Mouse (Mus musculus): ENCODE measurements around the gene Nanos3. TPM values are rescaled to one million over a fixed set of nuclear protein-coding genes. Genes with fewer than 3 reads are reported as not detected.

Gene Nanos3
- polyA plus RNA-seq, 1 experiment from 2014 or later = 4.3 TPM

- H3K27ac ChIP-seq (ENCODE audit: low read depth, low read length) = no peak overlapping the region
- 94% methylated on average over 5 of the region's 5 CpGs for WGBS
- H3K4me3 ChIP-seq (ENCODE audit: low read length) = peak overlapping the region; percentile 47
- no peaks in the 10 kb centered on the region for H3K27me3 ChIP-seq (ENCODE audit: control insufficient read depth, insufficient read depth, low read length)
- peaks cover 12% of the 10 kb centered on the region for H3K36me3 ChIP-seq (ENCODE audit: control insufficient read depth, insufficient read depth, low read length)
- ATAC-seq (ENCODE audit: low FRiP score, low TSS enrichment) = no peak
- H3K9ac ChIP-seq (ENCODE audit: low read depth, low read length) = no peak overlapping the region
- H3K9me3 ChIP-seq (ENCODE audit: control insufficient read depth, low read length) = no peaks in the 10 kb centered on the region
- peak overlapping the region; percentile 83 for H3K4me2 ChIP-seq (replicated peaks; ENCODE audit: low read depth, low read length)
- H3K4me1 ChIP-seq (ENCODE audit: control insufficient read depth, insufficient read depth, low read length) = peaks cover 10% of the 10 kb centered on the region
Measured at GRCm38 (mm10) chr8:84148531-84148850, 36.5 kb downstream of the Nanos3 start.

GRCm38 (mm10) chr8:84147769-84148530 lies 37.1 kb downstream of the Nanos3 start, which contains the start of the genes Cc2d1a and 4930432K21Rik:
Cc2d1a (minus strand) TSS chr8:84147936.
4930432K21Rik (plus strand) TSS chr8:84148025.
- 14% methylated on average over 48 of the region's 49 CpGs for WGBS
- no peak within 1 kb of the TSS for H3K27ac ChIP-seq (ENCODE audit: low read depth, low read length)

GRCm38 (mm10) chr8:84147324-84147766 lies 37.7 kb downstream of the Nanos3 start:
- peak overlapping the region; percentile 83 for H3K4me2 ChIP-seq (replicated peaks; ENCODE audit: low read depth, low read length)
- WGBS = 8% methylated on average over 14 of the region's 14 CpGs
- peaks cover 10% of the 10 kb centered on the region for H3K4me1 ChIP-seq (ENCODE audit: control insufficient read depth, insufficient read depth, low read length)
- H3K36me3 ChIP-seq (ENCODE audit: control insufficient read depth, insufficient read depth, low read length) = peaks cover 23% of the 10 kb centered on the region
- H3K9ac ChIP-seq (ENCODE audit: low read depth, low read length) = peak overlapping the region; percentile 68
- H3K27ac ChIP-seq (ENCODE audit: low read depth, low read length) = no peak overlapping the region
- H3K9me3 ChIP-seq (ENCODE audit: control insufficient read depth, low read length) = no peaks in the 10 kb centered on the region
- ATAC-seq (ENCODE audit: low FRiP score, low TSS enrichment) = no peak; the same call in 1 of the 2 replicates
- peak overlapping the region; percentile 47 for H3K4me3 ChIP-seq (ENCODE audit: low read length)
- no peaks in the 10 kb centered on the region for H3K27me3 ChIP-seq (ENCODE audit: control insufficient read depth, insufficient read depth, low read length)

More at GRCm38 (mm10) chr8:84147769-84148530, 37.1 kb downstream of the Nanos3 start, which contains the start of the genes Cc2d1a and 4930432K21Rik:
- peaks cover 17% of the 10 kb centered on the region for H3K36me3 ChIP-seq (ENCODE audit: control insufficient read depth, insufficient read depth, low read length)
- H3K9ac ChIP-seq (ENCODE audit: low read depth, low read length) = peak within 1 kb of the TSS; percentile 68
- peak within 1 kb of the TSS; percentile 47 for H3K4me3 ChIP-seq (ENCODE audit: low read length)
- no peaks in the 10 kb centered on the region for H3K9me3 ChIP-seq (ENCODE audit: control insufficient read depth, low read length)
- peaks cover 10% of the 10 kb centered on the region for H3K4me1 ChIP-seq (ENCODE audit: control insufficient read depth, insufficient read depth, low read length)
- no peaks in the 10 kb centered on the region for H3K27me3 ChIP-seq (ENCODE audit: control insufficient read depth, insufficient read depth, low read length)
- ATAC-seq (ENCODE audit: low FRiP score, low TSS enrichment) = peak; percentile 90
- peak within 1 kb of the TSS; percentile 83 for H3K4me2 ChIP-seq (replicated peaks; ENCODE audit: low read depth, low read length)

- 91% methylated on average over 8 of the region's 8 CpGs for WGBS
- Histone ChIP-seq H3K9me3 (ENCODE audit: control insufficient read depth, low read length) (no peaks in the 10 kb centered on the region), H3K4me1 (ENCODE audit: control insufficient read depth, insufficient read depth, low read length) (peaks cover 10% of the 10 kb centered on the region), H3K9ac (ENCODE audit: low read depth, low read length) (no peak overlapping the region), H3K4me2 (replicated peaks; ENCODE audit: low read depth, low read length) (no peak overlapping the region), H3K4me3 (ENCODE audit: low read length) (no peak overlapping the region), H3K36me3 (ENCODE audit: control insufficient read depth, insufficient read depth, low read length) (peaks cover 45% of the 10 kb centered on the region), H3K27me3 (ENCODE audit: control insufficient read depth, insufficient read depth, low read length) (no peaks in the 10 kb centered on the region), H3K27ac (ENCODE audit: low read depth, low read length) (no peak overlapping the region)
- no peak for ATAC-seq (ENCODE audit: low FRiP score, low TSS enrichment)
Measured at GRCm38 (mm10) chr8:84144636-84145245, 40.3 kb downstream of the Nanos3 start.

GRCm38 (mm10) chr8:84140838-84141237 lies 44.2 kb downstream of the Nanos3 start:
- 89% methylated on average over 4 of the region's 4 CpGs for WGBS
- Histone ChIP-seq H3K9me3 (ENCODE audit: control insufficient read depth, low read length) (no peaks in the 10 kb centered on the region), H3K9ac (ENCODE audit: low read depth, low read length) (no peak overlapping the region), H3K4me2 (replicated peaks; ENCODE audit: low read depth, low read length) (no peak overlapping the region), H3K27me3 (ENCODE audit: control insufficient read depth, insufficient read depth, low read length) (no peaks in the 10 kb centered on the region), H3K4me1 (ENCODE audit: control insufficient read depth, insufficient read depth, low read length) (no peaks in the 10 kb centered on the region), H3K36me3 (ENCODE audit: control insufficient read depth, insufficient read depth, low read length) (peaks cover 84% of the 10 kb centered on the region), H3K4me3 (ENCODE audit: low read length) (no peak overlapping the region), H3K27ac (ENCODE audit: low read depth, low read length) (no peak overlapping the region)
- ATAC-seq (ENCODE audit: low FRiP score, low TSS enrichment) = no peak

GRCm38 (mm10) chr8:84137848-84138247 lies 47.2 kb downstream of the Nanos3 start:
- Histone ChIP-seq H3K36me3 (ENCODE audit: control insufficient read depth, insufficient read depth, low read length) (peaks cover 96% of the 10 kb centered on the region), H3K9me3 (ENCODE audit: control insufficient read depth, low read length) (no peaks in the 10 kb centered on the region), H3K4me2 (replicated peaks; ENCODE audit: low read depth, low read length) (no peak overlapping the region), H3K4me1 (ENCODE audit: control insufficient read depth, insufficient read depth, low read length) (no peaks in the 10 kb centered on the region), H3K9ac (ENCODE audit: low read depth, low read length) (no peak overlapping the region), H3K4me3 (ENCODE audit: low read length) (no peak overlapping the region), H3K27me3 (ENCODE audit: control insufficient read depth, insufficient read depth, low read length) (no peaks in the 10 kb centered on the region), H3K27ac (ENCODE audit: low read depth, low read length) (no peak overlapping the region)
- ATAC-seq (ENCODE audit: low FRiP score, low TSS enrichment) = no peak
- WGBS = 93% methylated on average over 3 of the region's 3 CpGs

GRCm38 (mm10) chr8:84132225-84132624 lies 52.8 kb downstream of the Nanos3 start:
- no peak for ATAC-seq (ENCODE audit: low FRiP score, low TSS enrichment)
- H3K4me3 ChIP-seq (ENCODE audit: low read length) = no peak overlapping the region
- 89% methylated on average over 8 of the region's 8 CpGs for WGBS

GRCm38 (mm10) chr8:84130806-84131205 lies 54.2 kb downstream of the Nanos3 start:
- no peak overlapping the region for H3K27ac ChIP-seq (ENCODE audit: low read depth, low read length)
- no peaks in the 10 kb centered on the region for H3K27me3 ChIP-seq (ENCODE audit: control insufficient read depth, insufficient read depth, low read length)
- peaks cover 40% of the 10 kb centered on the region for H3K36me3 ChIP-seq (ENCODE audit: control insufficient read depth, insufficient read depth, low read length)
- 0 out of 2 replicates have a peak overlapping the region, but pooled peaks have one; percentile 13 for H3K9ac ChIP-seq (ENCODE audit: low read depth, low read length)
- no peaks in the 10 kb centered on the region for H3K4me1 ChIP-seq (ENCODE audit: control insufficient read depth, insufficient read depth, low read length)
- no peak overlapping the region for H3K4me3 ChIP-seq (ENCODE audit: low read length)
- H3K4me2 ChIP-seq (replicated peaks; ENCODE audit: low read depth, low read length) = no peak overlapping the region
- 45% methylated on average over 30 of the region's 30 CpGs for WGBS
- H3K9me3 ChIP-seq (ENCODE audit: control insufficient read depth, low read length) = no peaks in the 10 kb centered on the region
- no peak; the same call in 1 of the 2 replicates for ATAC-seq (ENCODE audit: low FRiP score, low TSS enrichment)

More at GRCm38 (mm10) chr8:84132225-84132624, 52.8 kb downstream of the Nanos3 start:
- Histone ChIP-seq H3K9me3 (ENCODE audit: control insufficient read depth, low read length) (no peaks in the 10 kb centered on the region), H3K36me3 (ENCODE audit: control insufficient read depth, insufficient read depth, low read length) (peaks cover 54% of the 10 kb centered on the region), H3K4me2 (replicated peaks; ENCODE audit: low read depth, low read length) (no peak overlapping the region), H3K27me3 (ENCODE audit: control insufficient read depth, insufficient read depth, low read length) (no peaks in the 10 kb centered on the region), H3K27ac (ENCODE audit: low read depth, low read length) (no peak overlapping the region), H3K9ac (ENCODE audit: low read depth, low read length) (no peak overlapping the region), H3K4me1 (ENCODE audit: control insufficient read depth, insufficient read depth, low read length) (no peaks in the 10 kb centered on the region)

GRCm38 (mm10) chr8:84128277-84128676 lies 56.7 kb downstream of the Nanos3 start:
- H3K27ac ChIP-seq (ENCODE audit: low read depth, low read length) = no peak overlapping the region
- no peak overlapping the region for H3K9ac ChIP-seq (ENCODE audit: low read depth, low read length)
- no peaks in the 10 kb centered on the region for H3K4me1 ChIP-seq (ENCODE audit: control insufficient read depth, insufficient read depth, low read length)
- H3K27me3 ChIP-seq (ENCODE audit: control insufficient read depth, insufficient read depth, low read length) = no peaks in the 10 kb centered on the region
- no peak overlapping the region for H3K4me3 ChIP-seq (ENCODE audit: low read length)
- H3K36me3 ChIP-seq (ENCODE audit: control insufficient read depth, insufficient read depth, low read length) = peaks cover 15% of the 10 kb centered on the region
- no peak for ATAC-seq (ENCODE audit: low FRiP score, low TSS enrichment)
- H3K4me2 ChIP-seq (replicated peaks; ENCODE audit: low read depth, low read length) = no peak overlapping the region
- H3K9me3 ChIP-seq (ENCODE audit: control insufficient read depth, low read length) = no peaks in the 10 kb centered on the region
- 59% methylated on average over 8 of the region's 8 CpGs for WGBS

All from kidney, embryonic 14.5 days (tissue).